Mouse (Mus musculus) ES-E14 (cell line): ENCODE results near the gene Plekhg1.

Experiments
- HCFC1 ChIP-seq: IDR thresholded peaks from 2 replicates; pipeline ENCODE4 v1.6.1; 2012; ENCODE audit warnings: low read length, inconsistent platforms, borderline replicate concordance; ENCODE audit not compliant: insufficient read depth
- MAFK ChIP-seq: IDR thresholded peaks from 2 replicates; pipeline ENCODE4 v1.6.1; 2014; ENCODE audit warnings: mild to moderate bottlenecking, low read depth, low read length, inconsistent platforms; ENCODE audit not compliant: insufficient read depth
- ZC3H11A ChIP-seq: IDR thresholded peaks from 2 replicates; pipeline ENCODE4 v1.6.1; 2012; ENCODE audit warnings: low read depth, mild to moderate bottlenecking, inconsistent platforms, low read length, borderline replicate concordance

DNA sequence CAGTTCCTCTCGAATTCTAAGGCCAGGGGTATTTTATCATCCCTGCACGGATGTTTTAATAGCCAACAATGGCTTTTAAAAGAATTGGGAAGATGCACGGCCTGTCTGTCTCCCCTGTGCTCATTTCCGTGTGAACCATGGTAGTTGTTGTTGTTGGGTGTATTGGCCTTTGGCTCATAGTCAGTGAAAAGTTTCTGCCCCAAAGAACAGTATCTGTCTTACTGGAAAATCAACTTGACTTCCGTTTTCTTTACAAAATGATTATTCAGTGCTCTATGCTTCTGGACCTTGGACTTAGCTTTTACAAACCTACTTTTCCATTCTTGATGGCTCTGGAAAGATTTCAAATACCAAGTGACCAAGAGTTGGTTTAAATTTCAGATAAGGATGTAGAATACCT is 104.3 kb downstream of the Plekhg1 start:
- TF ChIP-seq MAFK (no peak), HCFC1 (no peak), ZC3H11A (no peak)
